Comparison of ENCODE assay signal across 9 mouse cellular contexts in genomic region chr13:95765017-95765416, GRCm38 (mm10).
DNase-seq lines count a peak whose midpoint lies in the region; ATAC-seq and TF ChIP-seq lines count a peak whose summit lies in the region.
"Had no signal": no experiment of that assay in that cellular context is flagged by ENCODE, and none has a peak within 500 bp of the region (broad histone marks: within the 10 kb centered on the region; RNA-seq: fewer than 3 reads in every experiment).

No protein-coding gene starts in this region.

- 7% methylated on average over 9 of the region's 9 CpGs for WGBS in spleen, adult 2 months
- 15% methylated on average over 9 of the region's 9 CpGs for WGBS in heart, embryonic 11.5 days (ENCODE audit: insufficient replicate concordance)
- 38% methylated on average over 9 of the region's 9 CpGs for WGBS in small intestine, adult 2 months

- H3K9ac ChIP-seq in heart, embryonic 11.5 days (ENCODE audit: low read depth, low read length), result peak overlapping the region; percentile 16; the same call in 1 of the 2 replicates

- no peak for TF ChIP-seq POLR2A in spleen, adult 2 months (IDR thresholded peaks at IDR 0.05; ENCODE audit: low read depth, low read length)
- no peak for TF ChIP-seq POLR2A in small intestine, adult 2 months (IDR thresholded peaks at IDR 0.05; ENCODE audit: low read depth, low read length)

- no peaks in the 10 kb centered on the region for H3K36me3 ChIP-seq in spleen, adult 2 months (ENCODE audit: control insufficient read depth, insufficient read depth, low read length)
- H3K36me3 ChIP-seq in heart, embryonic 11.5 days (ENCODE audit: control insufficient read depth, insufficient read depth, low read length), result no peaks in the 10 kb centered on the region
- H3K36me3 ChIP-seq in small intestine, adult 2 months (ENCODE audit: control insufficient read depth, insufficient read depth, low read length), result peaks cover 13% of the 10 kb centered on the region

- H3K27ac ChIP-seq in spleen, adult 2 months (ENCODE audit: insufficient read depth, low read length), result no peak overlapping the region
- peak overlapping the region; percentile 54 for H3K27ac ChIP-seq in heart, embryonic 11.5 days (ENCODE audit: low read depth, low read length)
- H3K27ac ChIP-seq in small intestine, adult 2 months (ENCODE audit: insufficient read depth, low read depth, low read length), result no peak overlapping the region

- H3K4me2 ChIP-seq in heart, embryonic 11.5 days, result peak overlapping the region; percentile 41

- no peak for DNase-seq in spleen, adult 2 months (ENCODE audit: low read depth in 1 of 2, low spot score in 2 of 2)
- no peak for DNase-seq in spleen, adult 12 weeks (ENCODE audit: low spot score)
- DNase-seq in kidney, adult 8-10 months, result peak; percentile 40 to 48
- peak; percentile 17 for DNase-seq in lung, postnatal 25 days (ENCODE audit: low spot score)
- DNase-seq in ovary, postnatal 36 days (ENCODE audit: low spot score), result no peak
- no peak for DNase-seq in right cerebral cortex, adult 2 months (ENCODE audit: low spot score in 2 of 2)

- H3K4me3 ChIP-seq in spleen, adult 2 months (ENCODE audit: extremely low read depth, insufficient read depth, insufficient read length), result peak overlapping the region; percentile 3; the same call in 1 of the 2 replicates
- H3K4me3 ChIP-seq in heart, embryonic 11.5 days (ENCODE audit: low read depth, low read length), result no peak overlapping the region
- H3K4me3 ChIP-seq in small intestine, adult 2 months (ENCODE audit: low read depth, low read length), result peak overlapping the region; percentile 21; the same call in 1 of the 2 replicates

- no peaks in the 10 kb centered on the region for H3K9me3 ChIP-seq in heart, embryonic 11.5 days (replicated peaks; ENCODE audit: control insufficient read depth, low read length)

- H3K4me1 ChIP-seq in spleen, adult 2 months (ENCODE audit: control insufficient read depth, insufficient read depth, insufficient read length), result no peaks in the 10 kb centered on the region
- H3K4me1 ChIP-seq in heart, embryonic 11.5 days (ENCODE audit: control insufficient read depth, insufficient read depth, low read length), result peaks cover 8% of the 10 kb centered on the region
- H3K4me1 ChIP-seq in small intestine, adult 2 months (ENCODE audit: control insufficient read depth, insufficient read depth, insufficient read length, low read length), result peaks cover 4% of the 10 kb centered on the region; the same call in 1 of the 2 replicates

- no peaks in the 10 kb centered on the region for H3K27me3 ChIP-seq in spleen, adult 2 months (ENCODE audit: control insufficient read depth, insufficient read depth, low read length)
- H3K27me3 ChIP-seq in heart, embryonic 11.5 days (ENCODE audit: control insufficient read depth, insufficient read depth, low read length), result no peaks in the 10 kb centered on the region
- H3K27me3 ChIP-seq in small intestine, adult 2 months (ENCODE audit: control insufficient read depth, insufficient read depth, low read length), result no peaks in the 10 kb centered on the region

- TF ChIP-seq CTCF in spleen, adult 2 months (IDR thresholded peaks at IDR 0.05; ENCODE audit: extremely low read depth, insufficient read depth, insufficient read length, insufficient replicate concordance), result no peak
- TF ChIP-seq CTCF in small intestine, adult 2 months (IDR thresholded peaks at IDR 0.05; ENCODE audit: extremely low read depth, insufficient read length, insufficient replicate concordance, low read depth, low read length), result no peak

- ATAC-seq in heart, embryonic 11.5 days (replicated peaks; ENCODE audit: insufficient number of reproducible peaks, low FRiP score, low TSS enrichment), result peak; percentile 49; the same call in 1 of the 2 replicates
- ATAC-seq: Patski had no signal

Comparison
In these comparisons a context has a peak if more than half of its experiments do, and no peak if none do; other contexts are left out.
1. DNase-seq: peak in kidney, adult 8-10 months (2 of 2) and lung, postnatal 25 days (single experiment); none in spleen, adult 2 months (0 of 2), spleen, adult 12 weeks (single experiment), ovary, postnatal 36 days (single experiment) and right cerebral cortex, adult 2 months (0 of 2).